Mouse (Mus musculus) heart, embryonic 13.5 days (tissue): ENCODE measurements around the gene Aldh3b2. TPM values are rescaled to one million over a fixed set of nuclear protein-coding genes. Genes with fewer than 3 reads are reported as not detected.

ENCODE experiments used
- ATAC-seq: fragments of 200-750 bp; cut with Nextera tagmentation; 2 replicates; pipeline ENCODE4 v1.8.0; 2017; ENCODE audit warnings: moderate TSS enrichment; ENCODE audit not compliant: insufficient number of reproducible peaks, low FRiP score, low TSS enrichment; ENCODE audit errors: extremely low read depth
- H3K27ac ChIP-seq: fragments of 300-500 bp; sonication (generic); replicated peaks from 2 replicates; pipeline ENCODE4 v1.5.1; 2015; ENCODE audit warnings: moderate library complexity, mild to moderate bottlenecking, inconsistent platforms
- H3K27me3 ChIP-seq: fragments of 300-500 bp; sonication (generic); replicated peaks from 2 replicates; pipeline ENCODE4 v1.6.1; 2015; ENCODE audit warnings: mild to moderate bottlenecking, inconsistent platforms
- H3K36me3 ChIP-seq: fragments of 300-500 bp; sonication (generic); 2 replicates; pipeline ENCODE4 v1.6.1; 2015; ENCODE audit warnings: mild to moderate bottlenecking, inconsistent platforms
- H3K4me1 ChIP-seq: fragments of 300-500 bp; sonication (generic); 2 replicates; pipeline ENCODE4 v1.6.1; 2015; ENCODE audit warnings: inconsistent platforms
- H3K4me2 ChIP-seq: fragments of 300-500 bp; sonication (generic); 2 replicates; pipeline ENCODE4 v1.6.1; 2015; ENCODE audit warnings: inconsistent platforms, mild to moderate bottlenecking, moderate library complexity
- H3K4me3 ChIP-seq: fragments of 300-500 bp; sonication (generic); 2 replicates; pipeline ENCODE4 v1.5.1; 2015; ENCODE audit warnings: moderate library complexity, mild to moderate bottlenecking, inconsistent platforms
- H3K9ac ChIP-seq: fragments of 300-500 bp; sonication (generic); 2 replicates; pipeline ENCODE4 v1.6.1; 2015; ENCODE audit warnings: inconsistent platforms, mild to moderate bottlenecking, moderate library complexity
- H3K9me3 ChIP-seq: fragments of 300-500 bp; sonication (generic); 2 replicates; pipeline ENCODE4 v1.6.1; 2016; ENCODE audit warnings: inconsistent platforms
- WGBS: fragments of 180-500 bp; shearing (Covaris S2); methylation state at CpG from one replicate; pipeline ENCODE4 v1.1.7; 2015; ENCODE audit warnings: mixed read lengths; 5-methylcytosine and 5-hydroxymethylcytosine counted together
- polyA plus RNA-seq: library from polyadenylated mRNA; unstranded; fragments of >200 nt; fragmentation: Nextera tagmentation; extraction: Ambion mirVana; gene quantifications from 2 replicates; pipeline ENCODE4 v1.2.1, GENCODE M21; 2015

The Aldh3b2 gene
- polyA plus RNA-seq, 1 experiment from 2014 or later: not detected

- Histone ChIP-seq H3K9me3 (no peaks in the 10 kb centered on the region), H3K27me3 (no peaks in the 10 kb centered on the region), H3K4me1 (peaks cover 32% of the 10 kb centered on the region), H3K36me3 (peaks cover 37% of the 10 kb centered on the region), H3K27ac (peak within 1 kb of the TSS; percentile 82), H3K4me2 (peak within 1 kb of the TSS; percentile 79), H3K4me3 (peak within 1 kb of the TSS; percentile 83), H3K9ac (peak within 1 kb of the TSS; percentile 91)
- WGBS: 0% methylated on average over 45 of the region's 45 CpGs
- ATAC-seq: peak; percentile 98
Measured at GRCm38 (mm10) chr19:4012432-4013022, 40.4 kb downstream of the Aldh3b2 start, which contains the start of gene Ndufv1. Ndufv1 (minus strand) TSS chr19:4012806.

GRCm38 (mm10) chr19:4013066-4013465 is 40.9 kb downstream of the Aldh3b2 start:
- H3K36me3 ChIP-seq: peaks cover 31% of the 10 kb centered on the region
- H3K9me3 ChIP-seq: no peaks in the 10 kb centered on the region
- peaks cover 32% of the 10 kb centered on the region for H3K4me1 ChIP-seq
- peak overlapping the region; percentile 83 for H3K4me3 ChIP-seq
- peak overlapping the region; percentile 77 for H3K9ac ChIP-seq
- H3K4me2 ChIP-seq: peak overlapping the region; percentile 68
- no peaks in the 10 kb centered on the region for H3K27me3 ChIP-seq
- peak; percentile 32 for ATAC-seq
- peak overlapping the region; percentile 73 for H3K27ac ChIP-seq
- WGBS: 7% methylated on average over 9 of the region's 9 CpGs

- H3K36me3 ChIP-seq: peaks cover 14% of the 10 kb centered on the region
- no peak for ATAC-seq
- H3K27me3 ChIP-seq: no peaks in the 10 kb centered on the region
- H3K9me3 ChIP-seq: no peaks in the 10 kb centered on the region
- peaks cover 40% of the 10 kb centered on the region for H3K4me1 ChIP-seq
- H3K4me2 ChIP-seq: no peak overlapping the region
- no peak overlapping the region for H3K4me3 ChIP-seq
- no peak overlapping the region for H3K27ac ChIP-seq
- H3K9ac ChIP-seq: peak overlapping the region; percentile 5; the same call in 1 of the 2 replicates
Measured at GRCm38 (mm10) chr19:4014802-4015201, 42.7 kb downstream of the Aldh3b2 start.

- no peak for ATAC-seq
- H3K27ac ChIP-seq: no peak overlapping the region
- no peak overlapping the region for H3K4me2 ChIP-seq
- no peaks in the 10 kb centered on the region for H3K27me3 ChIP-seq
- H3K4me3 ChIP-seq: no peak overlapping the region
- H3K9ac ChIP-seq: no peak overlapping the region
- no peaks in the 10 kb centered on the region for H3K9me3 ChIP-seq
- peaks cover 40% of the 10 kb centered on the region for H3K4me1 ChIP-seq
- WGBS: 38% methylated on average over 5 of the region's 5 CpGs
- H3K36me3 ChIP-seq: peaks cover 6% of the 10 kb centered on the region
Measured at GRCm38 (mm10) chr19:4015635-4016034, 43.5 kb downstream of the Aldh3b2 start.

GRCm38 (mm10) chr19:4017921-4018587 is 45.9 kb downstream of the Aldh3b2 start:
- Histone ChIP-seq H3K4me1 (peaks cover 25% of the 10 kb centered on the region), H3K27ac (no peak overlapping the region), H3K9ac (no peak overlapping the region), H3K4me3 (no peak overlapping the region), H3K27me3 (no peaks in the 10 kb centered on the region), H3K36me3 (no peaks in the 10 kb centered on the region), H3K9me3 (no peaks in the 10 kb centered on the region), H3K4me2 (no peak overlapping the region)
- no peak for ATAC-seq
- WGBS: 61% methylated on average over 10 of the region's 10 CpGs

GRCm38 (mm10) chr19:4018743-4019583 is 46.8 kb downstream of the Aldh3b2 start:
- no peak overlapping the region for H3K4me3 ChIP-seq
- no peak; the same call in 1 of the 2 replicates for ATAC-seq
- H3K9ac ChIP-seq: peak overlapping the region; percentile 56
- H3K4me1 ChIP-seq: peaks cover 17% of the 10 kb centered on the region
- no peaks in the 10 kb centered on the region for H3K9me3 ChIP-seq
- no peak overlapping the region; the same call in 1 of the 2 replicates for H3K27ac ChIP-seq
- no peak overlapping the region for H3K4me2 ChIP-seq
- WGBS: 33% methylated on average over 18 of the region's 18 CpGs
- no peaks in the 10 kb centered on the region for H3K36me3 ChIP-seq
- H3K27me3 ChIP-seq: no peaks in the 10 kb centered on the region

GRCm38 (mm10) chr19:4023185-4023584 is 51.1 kb downstream of the Aldh3b2 start:
- no peaks in the 10 kb centered on the region for H3K36me3 ChIP-seq
- H3K9ac ChIP-seq: no peak overlapping the region
- peaks cover 8% of the 10 kb centered on the region; the same call in 1 of the 2 replicates for H3K4me1 ChIP-seq
- no peak overlapping the region for H3K27ac ChIP-seq
- ATAC-seq: no peak
- peaks cover 11% of the 10 kb centered on the region; the same call in 1 of the 2 replicates for H3K9me3 ChIP-seq
- no peak overlapping the region for H3K4me2 ChIP-seq
- H3K4me3 ChIP-seq: no peak overlapping the region
- WGBS: 61% methylated on average over 7 of the region's 7 CpGs
- no peaks in the 10 kb centered on the region for H3K27me3 ChIP-seq

GRCm38 (mm10) chr19:4027576-4027975 is 55.4 kb downstream of the Aldh3b2 start:
- H3K4me2 ChIP-seq: no peak overlapping the region
- no peak overlapping the region for H3K4me3 ChIP-seq
- no peak overlapping the region for H3K9ac ChIP-seq
- no peak overlapping the region for H3K27ac ChIP-seq
- no peaks in the 10 kb centered on the region for H3K4me1 ChIP-seq
- no peaks in the 10 kb centered on the region for H3K36me3 ChIP-seq
- no peaks in the 10 kb centered on the region for H3K27me3 ChIP-seq
- peaks cover 11% of the 10 kb centered on the region; the same call in 1 of the 2 replicates for H3K9me3 ChIP-seq
- ATAC-seq: no peak

Other genes with a start within 250 kb of the Aldh3b2 start
- gene Kmt5b, start 204.9 kb upstream of the Aldh3b2 start, polyA plus RNA-seq: 17.7 and 17.9 TPM in 2 replicates
- 22.6 and 23.5 TPM in 2 replicates for gene Chka, start 120.6 kb upstream of the Aldh3b2 start, polyA plus RNA-seq
- gene Tcirg1, start 65.2 kb upstream of the Aldh3b2 start, polyA plus RNA-seq: 22.7 and 25.1 TPM in 2 replicates
- 361 and 400 TPM in 2 replicates for gene Ndufs8, start 59.6 kb upstream of the Aldh3b2 start, polyA plus RNA-seq
- gene Aldh3b1, start 42.5 kb upstream of the Aldh3b2 start, polyA plus RNA-seq: 2.2 and 2.3 TPM in 2 replicates
- 12.4 and 13.6 TPM in 2 replicates for gene Unc93b1, start 37.1 kb upstream of the Aldh3b2 start, polyA plus RNA-seq
- not detected in 2 replicates for gene Aldh3b3, start 13.7 kb upstream of the Aldh3b2 start, polyA plus RNA-seq
- gene Acy3, start 14.2 kb downstream of the Aldh3b2 start, polyA plus RNA-seq: 10.4 and 10.8 TPM in 2 replicates
- gene Tbx10, start 20.4 kb downstream of the Aldh3b2 start, polyA plus RNA-seq: not detected in 2 replicates
- 51.7 and 60.0 TPM in 2 replicates for gene Nudt8, start 28.3 kb downstream of the Aldh3b2 start, polyA plus RNA-seq
- 4.1 and 5.4 TPM in 2 replicates for gene Gm49405, start 28.3 kb downstream of the Aldh3b2 start, polyA plus RNA-seq
- 80.5 and 99.3 TPM in 2 replicates for gene Doc2g, start 31.0 kb downstream of the Aldh3b2 start, polyA plus RNA-seq
- 407 and 462 TPM in 2 replicates for gene Ndufv1, start 40.5 kb downstream of the Aldh3b2 start, polyA plus RNA-seq
- 380 and 421 TPM in 2 replicates for gene Gstp1, start 65.7 kb downstream of the Aldh3b2 start, polyA plus RNA-seq
- gene Gstp2, start 73.7 kb downstream of the Aldh3b2 start, polyA plus RNA-seq: 5.1 and 5.9 TPM in 2 replicates
- 0.29 and 0.61 TPM in 2 replicates for gene Gstp3, start 87.2 kb downstream of the Aldh3b2 start, polyA plus RNA-seq
- not detected in 2 replicates for gene Cabp2, start 109.2 kb downstream of the Aldh3b2 start, polyA plus RNA-seq
- gene Cdk2ap2, start 124.9 kb downstream of the Aldh3b2 start, polyA plus RNA-seq: 64.5 and 64.9 TPM in 2 replicates
- 18.2 and 21.8 TPM in 2 replicates for gene Pitpnm1, start 127.7 kb downstream of the Aldh3b2 start, polyA plus RNA-seq
- 84.3 and 96.3 TPM in 2 replicates for gene Aip, start 153.5 kb downstream of the Aldh3b2 start, polyA plus RNA-seq
- not detected in 2 replicates for gene Gpr152, start 167.5 kb downstream of the Aldh3b2 start, polyA plus RNA-seq
- not detected in 2 replicates for gene Cabp4, start 171.7 kb downstream of the Aldh3b2 start, polyA plus RNA-seq
- 107 and 122 TPM in 2 replicates for gene Coro1b, start 176.3 kb downstream of the Aldh3b2 start, polyA plus RNA-seq
- 1.2 and 1.4 TPM in 2 replicates for gene Ptprcap, start 181.3 kb downstream of the Aldh3b2 start, polyA plus RNA-seq
- gene Rps6kb2, start 191.0 kb downstream of the Aldh3b2 start, polyA plus RNA-seq: 46.0 and 47.1 TPM in 2 replicates
- gene Carns1, start 203.2 kb downstream of the Aldh3b2 start, polyA plus RNA-seq: 4.4 and 5.0 TPM in 2 replicates
- 2.0 and 2.7 TPM in 2 replicates for gene Tbc1d10c, start 219.0 kb downstream of the Aldh3b2 start, polyA plus RNA-seq
- 642 and 729 TPM in 2 replicates for gene Ppp1ca, start 219.7 kb downstream of the Aldh3b2 start, polyA plus RNA-seq
- 21.3 and 22.2 TPM in 2 replicates for gene Rad9a, start 229.3 kb downstream of the Aldh3b2 start, polyA plus RNA-seq
- 1.1 and 1.9 TPM in 2 replicates for gene Clcf1, start 241.9 kb downstream of the Aldh3b2 start, polyA plus RNA-seq
- gene AC109138.7, start 242.0 kb downstream of the Aldh3b2 start, polyA plus RNA-seq: not detected in 2 replicates